Mouse (Mus musculus): ENCODE measurements at regions not wholly inside any gene's neighbourhood (a gene's known extent, or its start where the extent isn't known, plus 50 kb on each side); places are given as distances from the start of the nearest gene placed in this dataset.

- no peak for DNase-seq
Measured at GRCm38 (mm10) chr5:54741440-54741839, 743.1 kb downstream of the Stim2 start.

GRCm38 (mm10) chr5:54746973-54747372 lies 748.7 kb downstream of the Stim2 start:
- no peak for DNase-seq

- no peak for DNase-seq
Measured at GRCm38 (mm10) chr5:54753372-54753771, 755.1 kb downstream of the Stim2 start.

GRCm38 (mm10) chr5:54759657-54760056 lies 761.4 kb downstream of the Stim2 start:
- no peak for DNase-seq

- no peak for DNase-seq
Measured at GRCm38 (mm10) chr5:54763019-54763418, 764.7 kb downstream of the Stim2 start.

- DNase-seq = peak; percentile 3
Measured at GRCm38 (mm10) chr5:54796953-54797450, 798.7 kb downstream of the Stim2 start.

- no peak for DNase-seq
Measured at GRCm38 (mm10) chr5:54827076-54827475, 828.8 kb downstream of the Stim2 start.

Data from adrenal gland, adult 8-10 months (tissue).